Mouse (Mus musculus): ENCODE data around the gene Itpr2.

DNA sequence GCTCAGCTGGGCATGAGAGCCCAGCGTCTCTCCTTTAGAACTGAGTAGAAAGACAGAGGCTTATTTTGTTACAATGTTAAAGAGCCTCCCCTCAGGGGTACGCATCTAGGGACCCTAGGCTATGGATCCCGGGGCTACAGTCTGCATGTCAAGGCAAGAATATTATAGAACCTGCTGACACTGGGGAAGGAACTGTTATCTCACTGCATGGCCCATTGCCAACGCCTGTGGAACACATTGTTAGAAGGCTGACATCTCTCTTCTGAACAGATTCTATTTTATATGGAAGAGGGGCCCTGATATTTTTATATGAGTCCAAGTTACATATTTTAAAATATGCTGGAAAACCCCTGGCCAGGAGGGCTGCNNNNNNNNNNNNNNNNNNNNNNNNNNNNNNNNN lies 342.4 kb downstream of the Itpr2 start:
- TF ChIP-seq FLI1 (IDR thresholded peaks at IDR 0.05; ENCODE audit: low read length) (no peak), GATA1 (IDR thresholded peaks at IDR 0.05; ENCODE audit: borderline replicate concordance, low read length) (no peak)

Measured in megakaryocyte, embryonic 14.5 days (primary cell).